Comparison of ENCODE assay signal across 9 mouse cellular contexts in genomic region chr17:90628469-90628868, GRCm38 (mm10).
A peak's percentile ranks its signal among the peaks of the same experiment; 100 is the strongest.
DNase-seq lines count a peak whose midpoint lies in the region; ATAC-seq and TF ChIP-seq lines count a peak whose summit lies in the region.
"Had no signal": no experiment of that assay in that cellular context is flagged by ENCODE, and none has a peak within 500 bp of the region (broad histone marks: within the 10 kb centered on the region; RNA-seq: fewer than 3 reads in every experiment).

No protein-coding gene starts in this region.

- H3K36me3 ChIP-seq in neural tube, embryonic 11.5 days (ENCODE audit: control insufficient read depth, insufficient read depth, low read length): no peaks in the 10 kb centered on the region
- no peaks in the 10 kb centered on the region for H3K36me3 ChIP-seq in embryonic facial prominence, embryonic 14.5 days (ENCODE audit: control insufficient read depth, insufficient read depth, low read length)
- H3K36me3 ChIP-seq in thymus, adult 2 months (ENCODE audit: control insufficient read depth, insufficient read depth, low read length): no peaks in the 10 kb centered on the region
- H3K36me3 ChIP-seq: heart, embryonic 13.5 days had no signal

- no peaks in the 10 kb centered on the region for H3K4me1 ChIP-seq in neural tube, embryonic 11.5 days (ENCODE audit: control insufficient read depth, insufficient read depth, low read length)
- H3K4me1 ChIP-seq in embryonic facial prominence, embryonic 14.5 days (ENCODE audit: control insufficient read depth, insufficient read depth, low read length): no peaks in the 10 kb centered on the region
- no peaks in the 10 kb centered on the region for H3K4me1 ChIP-seq in thymus, adult 2 months (replicated peaks; ENCODE audit: control insufficient read depth, insufficient read depth, low read length)
- H3K4me1 ChIP-seq: heart, embryonic 13.5 days had no signal

- H3K27me3 ChIP-seq in neural tube, embryonic 11.5 days (ENCODE audit: control insufficient read depth, insufficient read depth, low read length): no peaks in the 10 kb centered on the region
- H3K27me3 ChIP-seq in embryonic facial prominence, embryonic 14.5 days (replicated peaks; ENCODE audit: control insufficient read depth, insufficient read depth, low read length): no peaks in the 10 kb centered on the region
- no peaks in the 10 kb centered on the region for H3K27me3 ChIP-seq in thymus, adult 2 months (ENCODE audit: control insufficient read depth, insufficient read depth, low read length)
- H3K27me3 ChIP-seq: heart, embryonic 13.5 days had no signal

- 64% methylated on average over 2 of the region's 2 CpGs for WGBS in neural tube, embryonic 11.5 days
- 18% methylated on average over 2 of the region's 2 CpGs for WGBS in embryonic facial prominence, embryonic 14.5 days
- 21% methylated on average over 2 of the region's 2 CpGs for WGBS in thymus, adult 2 months

- H3K27ac ChIP-seq in neural tube, embryonic 11.5 days (ENCODE audit: low read depth, low read length): no peak overlapping the region
- H3K27ac ChIP-seq in embryonic facial prominence, embryonic 14.5 days (replicated peaks; ENCODE audit: low read depth, low read length): no peak overlapping the region
- no peak overlapping the region for H3K27ac ChIP-seq in thymus, adult 2 months (ENCODE audit: control insufficient read depth, insufficient read depth, low read length)
- H3K27ac ChIP-seq: heart, embryonic 13.5 days had no signal

- no peak for TF ChIP-seq POLR2A in thymus, adult 2 months (IDR thresholded peaks at IDR 0.05; ENCODE audit: control insufficient read depth, extremely low read depth, insufficient read depth, low read length, poor library complexity)

- no peak overlapping the region for H3K4me3 ChIP-seq in neural tube, embryonic 11.5 days (ENCODE audit: low read depth, low read length)
- no peak overlapping the region for H3K4me3 ChIP-seq in embryonic facial prominence, embryonic 14.5 days (ENCODE audit: low read depth, low read length)
- H3K4me3 ChIP-seq in thymus, adult 2 months (ENCODE audit: control insufficient read depth, insufficient read depth, low read length): no peak overlapping the region
- H3K4me3 ChIP-seq: heart, embryonic 13.5 days had no signal

- H3K4me2 ChIP-seq in neural tube, embryonic 11.5 days (ENCODE audit: low read depth): no peak overlapping the region
- H3K4me2 ChIP-seq in embryonic facial prominence, embryonic 14.5 days (ENCODE audit: low read depth, low read length): no peak overlapping the region
- H3K4me2 ChIP-seq: heart, embryonic 13.5 days had no signal

- H3K9ac ChIP-seq in neural tube, embryonic 11.5 days (ENCODE audit: low read length): no peak overlapping the region
- no peak overlapping the region for H3K9ac ChIP-seq in embryonic facial prominence, embryonic 14.5 days (ENCODE audit: low read depth, low read length)
- H3K9ac ChIP-seq: heart, embryonic 13.5 days had no signal

- no peak for TF ChIP-seq CTCF in thymus, adult 2 months (IDR thresholded peaks at IDR 0.05; ENCODE audit: borderline replicate concordance, control insufficient read depth, extremely low read depth, insufficient read depth, low read length, poor library complexity)

- no peaks in the 10 kb centered on the region for H3K9me3 ChIP-seq in neural tube, embryonic 11.5 days (ENCODE audit: control insufficient read depth, low read length)
- H3K9me3 ChIP-seq in embryonic facial prominence, embryonic 14.5 days (ENCODE audit: control insufficient read depth, low read length): no peaks in the 10 kb centered on the region
- H3K9me3 ChIP-seq: heart, embryonic 13.5 days had no signal

- DNase-seq in frontal cortex, adult 2 months (ENCODE audit: extremely low spot score in 1 of 2, low spot score in 1 of 2): peak; percentile 58 to 82
- DNase-seq in frontal cortex, postnatal 25 days (ENCODE audit: low spot score in 2 of 2): no peak
- peak; percentile 16 for DNase-seq in neural tube, embryonic 11.5 days (ENCODE audit: low spot score)
- DNase-seq in neural tube, embryonic 10.5 days (ENCODE audit: extremely low spot score, low spot score): no peak
- peak; percentile 62 for DNase-seq in embryonic facial prominence, embryonic 14.5 days (ENCODE audit: low spot score)
- peak; percentile 71 for DNase-seq in layer of hippocampus, adult 9-11 months
- DNase-seq in thymus, adult 2 months: no peak
- DNase-seq in c-Kit-positive CD71-positive TER-119-positive erythroid progenitor cells, embryonic 14.5 days (ENCODE audit: low spot score): no peak

- peak; percentile 46; the same call in 1 of the 2 replicates for ATAC-seq in neural tube, embryonic 11.5 days (ENCODE audit: insufficient read depth, low FRiP score, low TSS enrichment)
- peak; percentile 76; the same call in 1 of the 2 replicates for ATAC-seq in embryonic facial prominence, embryonic 14.5 days (ENCODE audit: low read depth)

Comparison
In these comparisons a context has a peak if more than half of its experiments do, and no peak if none do; other contexts are left out.
1. DNase-seq: peak in frontal cortex, adult 2 months (2 of 2), neural tube, embryonic 11.5 days (single experiment), embryonic facial prominence, embryonic 14.5 days (single experiment) and layer of hippocampus, adult 9-11 months (single experiment); none in frontal cortex, postnatal 25 days (0 of 2), neural tube, embryonic 10.5 days (single experiment), thymus, adult 2 months (single experiment) and c-Kit-positive CD71-positive TER-119-positive erythroid progenitor cells, embryonic 14.5 days (single experiment).